Mouse (Mus musculus) liver, adult 2 months (tissue): ENCODE results near the gene Coq10a. TPM values are rescaled to one million over a fixed set of nuclear protein-coding genes. Genes with fewer than 3 reads are reported as not detected.

ENCODE experiments used
- DNase-seq: peaks from one replicate; pipeline ENCODE4 v3.0.0-alpha.2; 2011; ENCODE audit warnings: low read depth, low spot score; ENCODE audit errors: extremely low read depth
- H3K27ac ChIP-seq: fragments of 200-500 bp; replicated peaks from 2 replicates; pipeline ENCODE4 v1.5.1; 2012; ENCODE audit warnings: low read depth, mild to moderate bottlenecking, control low read depth, inconsistent platforms, low read length; ENCODE audit not compliant: insufficient read depth
- H3K27me3 ChIP-seq: fragments of 200-500 bp; 2 replicates; pipeline ENCODE4 v1.6.1; 2012; ENCODE audit warnings: mild to moderate bottlenecking, moderate library complexity, low read length, inconsistent platforms; ENCODE audit not compliant: control insufficient read depth, insufficient read depth
- H3K36me3 ChIP-seq: fragments of 200-500 bp; 2 replicates; pipeline ENCODE4 v1.6.1; 2012; ENCODE audit warnings: low read length, inconsistent platforms; ENCODE audit not compliant: control insufficient read depth, insufficient read depth
- H3K4me1 ChIP-seq: fragments of 200-500 bp; 2 replicates; pipeline ENCODE4 v1.6.1; 2011; ENCODE audit warnings: low read length; ENCODE audit not compliant: control insufficient read depth, insufficient read depth
- H3K4me3 ChIP-seq: fragments of 200-500 bp; 2 replicates; pipeline ENCODE4 v1.5.1; 2011; ENCODE audit warnings: low read depth, mild to moderate bottlenecking, control low read depth, low read length, moderate library complexity; ENCODE audit not compliant: insufficient read depth
- H3K79me2 ChIP-seq: fragments of 200-500 bp; 2 replicates; pipeline ENCODE4 v1.6.1; 2012; ENCODE audit warnings: inconsistent platforms, mild to moderate bottlenecking, low read length, moderate library complexity; ENCODE audit not compliant: control insufficient read depth, insufficient read depth
- H3K9ac ChIP-seq: fragments of 200-500 bp; 2 replicates; pipeline ENCODE4 v1.6.1; 2012; ENCODE audit warnings: low read depth, mild to moderate bottlenecking, control low read depth, inconsistent platforms, low read length
- CTCF ChIP-seq: fragments of 200-500 bp; IDR thresholded peaks from 2 replicates; pipeline ENCODE4 v1.5.1; 2011; ENCODE audit warnings: low read depth, low read length, control low read depth
- POLR2A ChIP-seq: fragments of 200-500 bp; IDR thresholded peaks from 2 replicates; pipeline ENCODE4 v1.6.1; 2011; ENCODE audit warnings: low read length, control low read depth; ENCODE audit not compliant: insufficient read depth; ENCODE audit errors: extremely low read depth
- WGBS: fragments of 180-500 bp; shearing (Covaris S2); methylation state at CpG from one replicate; pipeline ENCODE4 v1.1.7; 2018; 5-methylcytosine and 5-hydroxymethylcytosine counted together
- polyA plus RNA-seq: library from polyadenylated mRNA; depleted of rRNA; stranded (reverse); fragments of >200 nt; gene quantifications from 2 replicates; pipeline ENCODE4 v1.2.3, GENCODE M21; 2012
- total RNA-seq: library from RNA; depleted of rRNA; stranded (reverse); fragments of >200 nt; gene quantifications from 2 replicates; pipeline ENCODE4 v1.2.3, GENCODE M21; 2014

The Coq10a gene
- total and polyA plus RNA-seq, 2 experiments, result 19.9 to 57.9 TPM

DNA sequence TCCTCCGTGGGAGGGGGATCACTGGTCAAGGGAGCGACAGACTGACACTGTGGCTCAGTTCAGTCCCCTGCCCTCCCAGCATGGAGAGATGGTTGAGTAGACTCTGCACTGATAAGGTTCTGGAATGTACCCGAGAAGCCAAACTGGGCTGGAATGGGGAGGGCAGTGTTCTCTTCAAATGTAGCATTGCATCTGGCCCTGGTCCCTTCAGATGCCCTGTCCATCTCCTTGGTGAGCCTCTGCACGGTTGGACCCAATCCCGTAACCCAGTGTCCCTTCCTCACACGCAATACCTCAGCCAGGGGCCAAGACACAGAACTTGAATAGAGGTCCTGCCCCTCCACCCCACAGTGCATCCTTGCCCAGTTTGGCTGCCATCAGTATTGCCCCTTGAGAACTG lies 23.1 kb upstream of the Coq10a start:
- 76% methylated on average over 6 of the region's 6 CpGs for WGBS
- no peak overlapping the region for H3K27ac ChIP-seq
- peaks cover 11% of the 10 kb centered on the region; the same call in 1 of the 2 replicates for H3K4me1 ChIP-seq
- no peaks in the 10 kb centered on the region; the same call in 1 of the 2 replicates for H3K36me3 ChIP-seq
- no peaks in the 10 kb centered on the region for H3K27me3 ChIP-seq
- no peak for TF ChIP-seq POLR2A
- TF ChIP-seq CTCF, result no peak
- H3K79me2 ChIP-seq, result no peaks in the 10 kb centered on the region
- H3K4me3 ChIP-seq, result no peak overlapping the region
- no peak overlapping the region for H3K9ac ChIP-seq
- no peak for DNase-seq

GRCm38 (mm10) chr10:128390366-128390765 lies 21.6 kb upstream of the Coq10a start:
- no peak overlapping the region for H3K4me3 ChIP-seq
- TF ChIP-seq CTCF (no peak), POLR2A (no peak)
- peaks cover 2% of the 10 kb centered on the region; the same call in 1 of the 2 replicates for H3K36me3 ChIP-seq
- WGBS, result 96% methylated on average over 12 of the region's 12 CpGs
- no peak for DNase-seq
- H3K9ac ChIP-seq, result no peak overlapping the region
- H3K4me1 ChIP-seq, result no peaks in the 10 kb centered on the region
- H3K27ac ChIP-seq, result no peak overlapping the region
- H3K79me2 ChIP-seq, result no peaks in the 10 kb centered on the region
- H3K27me3 ChIP-seq, result no peaks in the 10 kb centered on the region

- no peak for DNase-seq
- Histone ChIP-seq H3K79me2 (no peaks in the 10 kb centered on the region), H3K4me1 (no peaks in the 10 kb centered on the region), H3K27ac (no peak overlapping the region), H3K9ac (no peak overlapping the region), H3K27me3 (no peaks in the 10 kb centered on the region), H3K4me3 (no peak overlapping the region), H3K36me3 (peaks cover 6% of the 10 kb centered on the region; the same call in 1 of the 2 replicates)
- WGBS, result 80% methylated on average over 6 of the region's 6 CpGs
- no peak for TF ChIP-seq POLR2A
- no peak for TF ChIP-seq CTCF
These were observed 20.8 kb upstream of the Coq10a start for GRCm38 (mm10) chr10:128389570-128389969.

DNA sequence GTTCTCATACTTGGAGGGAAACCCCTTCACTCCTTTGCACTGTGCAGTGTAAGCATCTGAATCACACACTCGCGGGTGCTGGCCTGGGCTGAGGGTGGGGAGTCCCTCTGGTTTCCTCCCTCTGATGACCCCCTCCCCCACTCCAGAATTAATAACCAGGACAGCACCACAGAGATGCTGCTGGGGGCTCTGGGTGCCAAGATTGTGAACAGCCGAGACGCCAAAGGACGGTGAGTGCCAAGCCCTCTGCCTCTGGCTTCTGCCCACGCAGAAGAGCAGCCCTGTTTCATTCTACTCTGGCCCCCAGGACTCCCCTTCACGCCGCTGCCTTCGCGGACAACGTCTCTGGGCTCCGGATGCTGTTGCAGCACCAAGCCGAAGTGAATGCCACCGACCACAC lies 20.1 kb upstream of the Coq10a start:
- WGBS, result 93% methylated on average over 14 of the region's 14 CpGs
- Histone ChIP-seq H3K27me3 (no peaks in the 10 kb centered on the region), H3K4me3 (no peak overlapping the region), H3K36me3 (peaks cover 11% of the 10 kb centered on the region; the same call in 1 of the 2 replicates), H3K27ac (no peak overlapping the region), H3K9ac (no peak overlapping the region), H3K4me1 (no peaks in the 10 kb centered on the region), H3K79me2 (no peaks in the 10 kb centered on the region)
- no peak for DNase-seq
- TF ChIP-seq CTCF (no peak), POLR2A (no peak)

DNA sequence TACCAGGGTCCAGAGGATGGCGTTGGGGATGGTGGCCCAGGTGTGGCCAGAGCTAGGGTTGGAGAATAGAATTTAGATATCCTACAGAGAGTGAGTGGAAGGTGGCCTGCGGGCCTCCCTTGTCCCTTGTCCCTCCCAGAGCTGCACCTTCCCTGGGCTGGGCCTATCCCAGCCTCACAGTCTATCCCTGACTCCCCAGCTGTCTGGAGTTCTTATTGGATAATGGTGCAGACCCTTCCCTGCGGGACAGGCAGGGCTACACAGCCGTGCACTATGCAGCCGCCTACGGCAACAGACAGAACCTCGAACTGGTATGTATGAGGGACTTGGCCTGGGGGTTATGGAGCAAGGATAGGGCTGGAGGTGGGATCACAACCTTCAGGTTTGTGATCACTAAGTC lies 17.1 kb upstream of the Coq10a start:
- H3K27ac ChIP-seq, result no peak overlapping the region
- no peak overlapping the region for H3K4me3 ChIP-seq
- no peak for DNase-seq
- no peaks in the 10 kb centered on the region for H3K27me3 ChIP-seq
- H3K4me1 ChIP-seq, result no peaks in the 10 kb centered on the region
- H3K9ac ChIP-seq, result no peak overlapping the region
- 94% methylated on average over 7 of the region's 7 CpGs for WGBS
- H3K36me3 ChIP-seq, result peaks cover 24% of the 10 kb centered on the region
- TF ChIP-seq POLR2A (no peak), CTCF (no peak)
- no peaks in the 10 kb centered on the region for H3K79me2 ChIP-seq

GRCm38 (mm10) chr10:128382482-128382881 lies 13.7 kb upstream of the Coq10a start:
- Histone ChIP-seq H3K27ac (no peak overlapping the region), H3K27me3 (no peaks in the 10 kb centered on the region), H3K4me3 (no peak overlapping the region), H3K36me3 (peaks cover 24% of the 10 kb centered on the region), H3K79me2 (peaks cover 9% of the 10 kb centered on the region; the same call in 1 of the 2 replicates), H3K4me1 (peaks cover 9% of the 10 kb centered on the region; the same call in 1 of the 2 replicates), H3K9ac (no peak overlapping the region)
- TF ChIP-seq POLR2A, result no peak
- TF ChIP-seq CTCF, result no peak
- WGBS, result 49% methylated on average over 8 of the region's 8 CpGs
- no peak for DNase-seq
